Mouse (Mus musculus) lung, postnatal 36 days (tissue): ENCODE data around the gene Ptpn22.
A peak's percentile ranks its signal among the peaks of the same experiment; 100 is the strongest.
"Not testable (repeated sequence)": the region's sequence is repeated elsewhere in the genome, so short reads cannot be mapped to it uniquely, and the experiment has no call there.

Source experiments
- DNase-seq: peaks from one replicate; pipeline ENCODE4 v3.0.0; 2022; ENCODE audit warnings: mixed read lengths

The Ptpn22 gene

DNA sequence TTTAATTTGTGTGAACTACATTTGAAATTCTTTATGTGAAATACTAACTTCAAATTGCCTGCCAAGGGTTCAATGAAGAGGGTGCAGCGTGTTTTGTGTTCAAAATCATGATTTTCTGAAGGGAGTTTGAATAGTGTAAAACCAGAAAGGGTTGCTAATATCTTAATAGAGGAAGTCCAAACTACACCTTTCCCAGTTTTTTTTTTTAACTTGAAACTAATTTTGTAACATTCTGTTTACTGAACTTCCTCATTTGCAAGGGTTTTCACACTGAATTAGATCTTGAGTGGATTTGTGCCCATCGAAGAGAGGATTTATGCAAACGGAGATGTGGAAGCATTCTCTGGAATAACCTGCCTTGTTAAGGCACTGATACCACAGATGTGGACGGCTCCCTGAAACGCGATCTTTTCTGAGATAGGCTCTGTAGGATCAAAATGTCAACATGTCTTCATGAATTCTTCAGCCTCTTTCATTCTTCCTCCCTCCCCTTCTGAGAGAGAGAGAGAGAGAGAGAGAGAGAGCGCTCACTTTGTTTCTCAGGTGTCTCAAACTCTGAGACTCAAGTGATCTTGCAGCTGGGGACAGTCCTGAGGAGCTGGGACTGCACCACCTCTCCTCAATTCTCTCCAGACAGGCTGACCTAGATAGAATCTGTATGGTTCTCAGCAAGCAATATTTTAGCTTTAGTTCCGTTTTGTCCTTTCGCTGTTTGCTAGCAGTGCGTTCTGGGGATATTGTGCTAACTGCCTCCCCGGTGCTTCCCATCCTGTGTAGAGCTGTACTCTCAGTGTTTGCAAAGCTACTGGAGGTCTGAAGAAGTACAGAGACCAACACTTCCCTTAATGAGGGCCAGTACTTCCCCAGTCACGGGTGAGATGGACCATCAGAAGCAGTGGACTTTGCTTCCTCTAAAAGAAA lies at the start of gene Ptpn22:
Gene Ptpn22 (plus strand): TSS at position 915 of the 921 bp plus-strand sequence.
- DNase-seq: peak; percentile 65

DNA sequence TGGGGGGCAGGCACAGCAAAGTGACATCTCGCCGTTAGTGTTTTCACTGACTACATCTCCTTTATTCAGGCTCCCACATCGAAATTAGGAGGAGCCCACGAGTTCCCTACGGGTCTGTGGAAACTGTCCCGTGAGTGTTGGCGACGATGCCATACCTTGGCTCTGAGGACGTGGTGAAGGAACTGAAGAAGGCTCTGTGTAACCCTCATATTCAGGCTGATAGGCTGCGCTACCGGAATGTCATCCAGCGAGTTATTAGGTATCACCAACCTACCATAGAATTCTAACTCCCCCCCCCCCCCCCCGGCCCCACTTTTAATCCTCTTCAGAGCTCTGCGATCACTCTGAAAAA lies 49.8 kb upstream of the Ptpn22 start:
- DNase-seq: no peak

DNA sequence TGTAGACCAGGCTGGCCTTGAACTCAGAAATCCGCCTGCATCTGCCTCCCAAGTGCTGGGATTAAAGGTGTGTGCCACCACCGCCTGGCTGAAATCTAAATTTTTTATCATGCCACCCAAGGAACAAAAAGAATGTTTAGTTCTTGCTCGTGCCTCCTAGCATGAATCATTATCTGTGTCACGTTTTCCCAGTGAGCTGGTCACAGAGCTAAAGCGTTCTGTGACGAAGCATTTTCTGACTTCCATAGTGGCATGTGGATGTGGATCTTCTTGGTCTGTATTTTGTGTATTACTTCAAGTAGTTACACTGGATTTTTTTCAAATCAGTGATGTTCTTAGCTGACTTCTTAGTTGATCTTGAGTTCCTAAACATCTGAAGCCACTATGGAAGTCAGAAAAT lies 48.6 kb upstream of the Ptpn22 start:
- no peak for DNase-seq

DNA sequence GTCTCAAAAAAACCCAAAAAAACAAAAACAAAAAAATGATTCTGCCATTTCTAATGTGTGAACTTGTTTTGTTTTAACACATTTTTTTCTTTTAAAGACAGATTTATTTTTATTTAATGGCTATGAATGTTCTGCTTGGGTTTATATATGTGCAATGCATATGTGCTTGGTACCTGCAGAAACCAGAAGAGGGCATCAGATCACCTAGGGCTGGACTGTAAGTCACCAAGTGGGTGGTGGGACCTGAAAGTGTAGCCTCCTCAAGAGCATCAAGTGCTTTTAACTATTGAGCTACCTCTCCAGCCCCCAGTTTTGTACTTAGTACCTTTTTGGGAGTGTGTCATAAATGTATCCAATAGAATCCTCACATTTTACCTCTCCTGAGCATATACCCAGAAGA lies 32.0 kb upstream of the Ptpn22 start:
- DNase-seq: no peak

DNA sequence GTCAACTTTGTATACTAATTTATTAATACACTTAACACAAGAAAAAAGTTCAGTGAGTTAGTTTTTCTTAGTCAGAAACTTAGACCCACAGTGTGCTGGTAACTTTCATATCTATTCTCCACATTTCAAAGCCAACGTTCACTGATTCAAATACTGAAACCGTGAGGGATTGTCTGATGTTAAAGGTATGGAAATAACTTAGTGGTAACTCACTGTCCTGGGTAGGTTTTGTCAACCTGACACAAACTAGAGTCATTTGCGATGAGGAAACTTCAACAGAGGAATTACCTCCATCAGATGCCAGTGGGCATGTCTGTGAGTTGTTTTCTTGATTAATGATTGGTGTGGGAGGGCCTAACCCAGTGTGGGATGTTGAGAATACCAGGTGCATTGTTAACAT lies 30.6 kb upstream of the Ptpn22 start:
- DNase-seq: no peak

DNA sequence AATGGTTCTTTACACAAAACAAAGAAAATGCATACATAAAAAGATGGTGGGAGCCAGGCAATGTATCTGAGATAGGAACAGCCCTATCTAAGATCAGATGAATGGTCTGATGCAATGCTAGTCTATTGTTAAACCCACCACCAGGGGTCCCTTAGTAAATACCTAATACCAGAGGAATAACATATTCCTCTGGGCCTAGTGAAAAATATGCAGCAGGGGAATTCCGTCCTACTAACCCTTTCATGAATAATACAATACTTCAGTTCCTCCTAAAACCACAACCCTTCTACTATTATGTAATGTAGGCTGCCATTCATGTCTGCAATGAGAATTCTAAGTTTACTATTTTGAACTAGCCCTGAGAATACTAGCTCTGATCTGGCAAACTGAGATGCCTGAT lies 28.9 kb upstream of the Ptpn22 start:
- DNase-seq: not testable (repeated sequence)

DNA sequence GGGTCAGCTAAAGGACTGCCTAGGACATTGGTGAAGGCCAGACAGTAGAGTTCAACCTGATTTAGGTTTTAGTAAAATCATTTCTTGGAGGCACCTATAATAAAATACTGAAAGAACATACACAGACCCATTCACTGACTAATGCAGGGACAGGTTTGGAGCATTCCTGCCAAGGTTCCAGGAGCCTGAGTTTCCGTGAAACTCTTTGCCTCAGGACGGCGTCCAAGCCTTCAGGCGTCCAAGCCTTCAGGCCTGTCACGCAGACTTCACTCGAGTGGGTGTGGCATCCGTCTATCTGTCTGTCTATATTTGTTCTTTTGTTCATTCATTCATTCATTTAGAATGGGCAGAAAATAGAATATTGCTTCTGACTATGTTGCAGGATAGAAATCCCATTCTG lies 28.4 kb upstream of the Ptpn22 start:
- DNase-seq: no peak

DNA sequence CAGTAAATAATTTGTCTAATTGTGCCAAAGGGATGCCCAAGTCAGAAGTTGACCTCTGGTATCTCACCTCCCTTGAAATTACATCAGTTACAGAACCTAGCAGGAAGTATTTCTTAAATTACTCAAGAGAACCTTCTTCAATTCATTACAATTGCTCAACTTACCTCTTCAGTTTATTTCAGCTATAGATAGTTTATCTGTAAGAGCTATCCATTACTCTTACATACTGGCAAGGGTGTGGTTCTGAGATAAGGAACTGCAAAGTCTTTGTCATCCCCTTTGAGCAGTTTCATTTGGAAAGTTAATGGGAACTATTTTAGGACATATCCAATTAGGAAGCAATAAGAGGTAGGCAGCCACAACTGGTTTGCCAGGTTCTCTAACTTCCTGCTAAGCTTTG lies 27.2 kb upstream of the Ptpn22 start, which contains the start of gene Bcl2l15:
Gene Bcl2l15 (plus strand): TSS at position 176 of the 400 bp plus-strand sequence.
- DNase-seq: no peak

DNA sequence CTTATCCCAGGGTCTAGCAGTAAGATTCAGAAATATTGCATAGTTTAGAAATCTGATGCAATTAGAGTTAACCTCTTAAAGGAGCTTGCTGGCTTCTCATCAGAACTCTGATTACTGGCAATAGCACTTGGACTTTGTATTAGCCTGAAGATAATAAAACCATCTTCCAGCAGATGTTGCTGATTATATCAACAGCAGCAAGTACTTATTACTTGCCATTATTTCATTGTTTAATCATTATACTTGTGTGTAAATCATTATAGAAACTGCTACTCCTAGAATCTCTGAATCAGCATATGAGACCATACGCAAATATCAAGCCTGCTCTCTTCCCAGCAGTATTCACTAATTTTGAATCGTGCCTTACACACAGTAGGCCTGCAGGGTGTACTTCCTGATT lies 25.6 kb upstream of the Ptpn22 start:
- DNase-seq: no peak

DNA sequence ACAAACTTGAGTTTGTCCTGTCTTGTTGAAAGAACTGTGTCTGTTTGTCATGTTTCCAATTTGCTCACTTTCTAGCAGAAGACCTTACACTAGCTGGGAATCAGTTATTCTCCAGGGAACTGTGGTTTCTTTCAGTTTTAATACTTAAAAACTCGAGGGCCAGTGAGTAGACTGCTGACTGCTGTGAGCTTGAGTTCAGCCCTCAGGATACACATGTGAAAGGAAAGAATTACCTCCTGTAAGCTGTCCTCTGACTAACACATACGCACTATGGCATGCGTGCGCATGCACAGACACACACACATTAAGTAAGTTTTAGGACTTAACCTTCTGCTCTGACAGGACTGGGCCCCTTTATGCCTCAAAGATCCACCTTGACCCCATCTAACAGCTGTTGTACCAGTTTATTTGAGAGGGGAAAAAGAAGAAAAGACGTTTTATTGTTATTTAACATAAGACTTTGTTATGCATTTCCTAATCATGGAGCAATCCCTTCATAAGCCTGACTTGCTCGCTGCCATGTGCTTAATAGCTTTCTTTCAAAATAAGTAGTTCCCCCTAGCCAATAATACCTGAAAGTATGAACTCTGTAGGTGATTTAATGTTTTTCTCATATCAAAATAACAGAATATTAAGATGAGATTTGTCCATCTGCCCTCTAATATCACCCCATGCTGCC lies 24.2 kb upstream of the Ptpn22 start:
- no peak for DNase-seq

DNA sequence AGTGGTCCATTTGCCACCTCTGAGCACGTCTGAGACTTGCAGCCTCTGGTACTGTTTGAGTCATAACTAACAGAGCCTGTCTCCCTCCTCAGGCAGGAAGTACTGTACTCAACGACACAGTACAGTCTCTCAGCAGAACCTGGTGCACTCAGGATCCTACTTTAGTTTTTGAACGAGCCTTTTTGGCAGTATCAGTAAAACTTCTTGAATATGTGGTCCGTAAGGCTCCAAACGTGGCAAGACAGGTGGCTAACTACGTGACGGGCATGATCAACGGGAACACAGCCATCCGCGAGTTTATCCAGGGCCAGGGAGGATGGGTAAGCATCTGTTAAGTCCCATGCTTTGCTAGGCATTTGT lies 23.7 kb upstream of the Ptpn22 start:
- DNase-seq: no peak

DNA sequence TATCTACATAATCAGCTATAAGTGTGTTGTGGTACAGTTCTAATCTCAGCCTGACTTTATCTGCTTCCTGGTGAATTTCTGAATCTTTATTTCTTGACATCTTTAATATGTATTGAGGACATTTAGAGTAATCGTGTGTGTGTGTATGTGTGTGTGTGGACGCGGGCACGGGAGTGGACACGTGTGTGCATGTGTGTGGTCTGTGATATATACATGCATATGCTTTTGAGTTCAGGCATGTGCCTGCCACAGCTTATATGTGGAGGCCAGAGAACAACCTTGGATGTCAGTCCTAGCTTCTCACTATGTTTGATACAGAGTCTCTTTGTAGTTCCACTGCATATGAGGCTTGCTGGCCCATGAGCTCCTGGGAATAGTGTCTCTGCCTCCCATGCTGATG lies 23.1 kb upstream of the Ptpn22 start:
- no peak for DNase-seq

DNA sequence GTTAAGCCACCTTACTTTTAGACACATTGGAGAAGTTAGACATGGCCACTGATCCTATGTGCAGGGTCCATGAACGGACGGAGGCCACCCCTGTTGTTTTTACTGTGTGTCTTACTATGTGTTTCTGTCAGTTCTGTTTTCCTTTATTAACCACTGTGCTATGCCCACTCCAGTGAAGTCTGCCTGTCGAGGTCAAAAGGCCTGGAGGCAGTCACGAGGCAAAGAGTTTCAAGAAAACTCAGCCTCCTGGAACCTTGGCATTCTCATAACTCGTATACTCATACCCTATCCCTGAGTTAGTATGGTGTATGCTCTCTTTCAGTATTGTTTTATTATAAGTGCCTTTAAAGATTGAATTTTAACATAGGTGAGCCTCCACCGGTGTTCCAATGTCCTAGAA lies 19.9 kb upstream of the Ptpn22 start:
- no peak for DNase-seq

DNA sequence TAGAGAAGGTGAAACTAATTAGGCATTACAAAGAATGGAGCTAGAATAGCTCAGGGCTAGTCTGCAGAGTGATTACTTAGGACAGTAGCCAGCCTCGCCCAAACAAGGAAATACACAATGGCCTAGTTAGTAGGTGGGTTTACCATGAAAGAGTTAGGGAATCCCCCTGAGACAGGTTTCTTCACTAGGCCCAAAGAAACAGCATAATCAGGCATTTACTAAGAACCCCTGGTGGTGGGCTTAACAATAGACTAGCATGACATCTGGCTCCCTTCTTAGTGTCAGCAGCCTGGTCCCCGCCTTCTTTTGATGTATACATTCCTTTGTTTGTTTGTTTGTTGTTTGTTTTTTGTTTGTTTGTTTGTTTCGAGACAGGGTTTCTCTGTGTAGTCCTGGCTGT lies 19.4 kb upstream of the Ptpn22 start:
- not testable (repeated sequence) for DNase-seq

DNA sequence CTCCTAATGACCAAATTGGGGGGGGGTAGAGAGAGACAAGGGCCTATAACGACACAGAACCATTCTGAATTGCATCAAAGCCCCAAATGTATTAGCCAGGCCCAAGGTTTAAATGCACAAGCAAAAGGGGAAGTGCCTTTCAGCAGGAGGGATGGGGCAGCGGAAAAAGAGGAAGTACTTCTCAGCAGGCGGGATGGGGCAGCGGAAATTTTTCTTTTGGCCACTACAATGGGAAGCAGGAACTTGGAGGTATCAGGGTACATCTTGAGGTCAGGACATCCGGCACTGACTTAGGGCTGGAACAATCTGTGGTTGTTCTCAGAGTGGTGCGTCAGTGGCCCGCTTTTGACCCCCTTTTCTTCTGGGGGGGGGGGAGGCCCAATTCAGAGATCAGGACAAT lies 18.6 kb upstream of the Ptpn22 start:
- DNase-seq: not testable (repeated sequence)

DNA sequence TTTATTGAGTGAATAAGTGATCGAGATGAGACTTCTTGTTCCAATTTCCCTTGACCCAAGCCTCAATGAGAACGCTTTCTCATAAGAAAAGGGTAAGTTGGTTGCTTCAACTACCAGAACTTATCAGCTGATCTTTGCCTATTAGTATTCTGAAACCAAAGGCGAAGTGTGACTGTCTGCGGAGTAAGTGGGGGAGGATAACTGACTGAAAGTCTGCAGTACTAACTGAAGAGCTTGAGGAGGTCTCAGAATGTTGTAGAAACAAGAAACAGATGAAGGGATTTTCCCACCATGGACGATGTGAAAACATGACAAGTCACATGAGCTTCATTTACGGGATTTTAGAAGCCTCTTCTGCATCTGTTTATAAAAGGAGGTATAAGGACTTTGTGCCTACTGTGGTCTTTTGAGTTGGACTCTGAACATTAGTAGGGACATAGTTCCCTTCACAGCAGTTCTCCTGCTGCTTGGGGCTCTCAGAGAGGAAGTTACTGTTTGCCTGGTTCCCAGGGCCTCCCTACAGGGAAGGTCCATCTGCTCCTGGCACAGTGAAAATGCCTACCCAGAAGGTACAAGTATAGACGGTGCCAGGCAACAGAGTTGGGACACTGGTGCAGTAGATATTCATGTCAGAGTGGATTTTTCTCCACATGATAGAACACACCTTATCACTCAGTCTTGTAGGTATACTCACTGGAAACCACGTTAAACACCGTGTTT lies 8.8 kb upstream of the Ptpn22 start:
- DNase-seq: no peak

DNA sequence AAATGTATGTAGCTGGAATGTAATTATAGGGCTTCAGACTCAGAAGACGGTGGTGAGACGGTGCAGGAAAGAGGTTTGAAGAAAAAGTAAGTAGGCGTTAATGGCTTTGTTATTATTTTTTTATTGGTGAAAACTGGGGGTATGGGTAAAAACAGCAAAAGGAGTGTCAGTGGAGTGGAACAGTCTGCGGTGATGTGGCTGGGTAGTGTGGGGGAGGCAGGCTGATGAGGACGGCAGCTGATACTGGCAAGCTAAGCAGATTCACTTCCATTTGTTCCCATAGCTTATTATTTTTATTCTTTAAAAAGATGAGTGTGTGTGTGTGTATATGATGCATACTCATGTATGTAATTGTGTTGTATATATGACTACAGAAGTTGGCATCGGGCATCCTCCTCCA lies 8.1 kb upstream of the Ptpn22 start:
- no peak for DNase-seq

DNA sequence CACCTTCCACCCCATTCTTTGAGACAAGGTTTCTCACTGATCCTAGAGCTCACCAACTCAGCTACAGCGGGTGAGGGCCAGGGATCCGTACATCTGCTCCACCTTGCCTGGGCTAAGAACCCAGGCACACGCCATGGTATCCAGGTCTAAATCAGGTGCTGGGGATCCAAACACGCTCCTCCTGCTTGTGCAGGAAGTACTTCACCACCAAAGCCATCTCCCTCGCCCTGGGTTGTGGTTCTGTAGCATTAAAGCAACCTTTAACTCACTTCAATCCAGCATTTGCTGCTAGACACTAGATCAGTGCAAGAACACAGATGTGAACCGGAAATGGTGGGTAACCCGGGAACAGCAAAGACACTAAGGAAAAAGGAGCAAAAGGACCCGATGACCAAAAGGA lies 7.7 kb upstream of the Ptpn22 start:
- no peak for DNase-seq

DNA sequence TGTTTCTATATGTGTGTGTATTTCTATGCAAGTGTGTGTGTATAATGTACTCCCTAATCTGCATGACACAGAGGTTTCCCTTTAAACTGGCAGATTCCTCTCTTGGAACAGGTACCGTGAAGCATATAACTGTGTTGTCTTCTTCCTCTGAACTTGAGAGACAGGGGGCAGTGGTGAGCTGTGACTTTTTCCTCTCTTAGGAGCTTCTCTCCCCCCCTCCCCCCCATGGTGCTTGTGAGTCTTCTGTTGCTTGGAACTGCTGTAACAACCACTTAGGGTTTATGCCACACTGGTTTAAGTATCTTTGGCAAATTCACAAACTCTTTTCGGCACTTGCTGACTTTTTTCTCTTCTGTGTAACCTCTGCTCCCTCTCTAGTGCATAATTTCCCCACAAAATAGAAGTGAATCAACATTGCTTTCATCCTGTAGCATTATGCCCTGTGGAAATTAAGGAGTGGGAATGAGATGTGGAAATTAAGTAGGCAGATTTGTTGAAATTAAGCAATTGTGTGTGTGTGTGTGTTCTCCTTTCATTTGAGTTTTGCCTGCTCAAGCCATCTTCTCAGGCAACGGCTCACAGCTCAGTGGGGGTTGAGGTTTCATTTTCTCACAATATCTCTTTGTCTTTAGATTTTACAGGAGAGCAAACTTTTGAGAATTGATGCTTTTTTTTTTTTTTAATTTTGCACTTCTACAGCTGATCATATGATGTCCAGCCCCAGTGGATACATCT lies 6.9 kb upstream of the Ptpn22 start:
- DNase-seq: peak; percentile 89

DNA sequence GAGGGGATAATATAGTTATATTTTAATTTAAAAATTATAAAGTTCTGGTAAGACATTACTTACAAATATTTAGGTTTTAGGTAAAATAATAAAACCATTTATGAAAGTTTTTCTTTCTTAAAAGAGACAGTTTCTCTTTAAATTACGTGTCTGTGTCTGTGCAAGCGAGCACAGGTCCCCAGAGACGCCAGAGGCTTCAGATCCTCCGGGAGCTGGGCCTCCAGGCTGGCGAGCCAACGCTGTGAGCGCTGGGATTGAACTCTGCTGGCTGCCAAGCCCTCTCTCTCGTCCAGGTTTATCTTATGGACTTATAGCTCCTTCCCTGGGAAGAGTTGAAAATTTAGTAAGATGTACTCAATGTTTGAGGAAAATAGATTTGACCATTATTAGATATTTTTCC lies 5.8 kb upstream of the Ptpn22 start:
- DNase-seq: no peak

DNA sequence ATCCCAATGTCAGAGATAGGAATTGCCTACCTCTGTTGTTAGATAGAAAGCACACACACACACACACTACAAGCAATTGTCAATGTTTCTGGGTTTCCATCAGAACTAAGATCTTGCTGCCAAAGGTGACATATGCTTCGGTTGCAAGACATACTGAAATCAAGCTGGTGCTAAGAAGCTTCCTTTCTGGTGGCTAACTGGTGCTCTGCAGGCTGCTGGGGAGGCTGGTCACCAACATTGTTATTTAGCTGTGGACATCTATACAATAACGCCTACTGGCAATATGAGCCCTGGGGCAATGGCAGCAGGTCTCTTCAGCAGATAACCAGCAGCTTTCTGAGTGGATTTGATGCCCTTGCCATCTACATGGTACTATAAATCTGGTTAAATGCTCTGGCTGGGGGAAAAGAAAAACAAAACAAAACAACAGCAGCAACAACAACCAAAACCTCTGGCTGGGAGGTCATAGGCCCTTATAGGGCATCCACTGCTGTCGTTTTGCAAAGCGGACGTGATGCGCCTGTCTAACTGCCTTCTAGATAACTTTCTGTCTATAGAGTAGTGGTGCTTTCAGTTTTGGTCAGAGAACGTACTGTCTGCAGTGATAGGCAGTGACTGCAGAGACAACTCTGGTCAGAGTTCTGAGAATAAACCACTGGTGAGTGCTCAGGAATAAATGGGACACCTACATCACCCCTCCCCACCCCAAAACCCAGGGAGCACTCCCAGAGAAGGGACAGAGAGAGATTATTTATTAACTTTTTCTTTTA lies 2.4 kb upstream of the Ptpn22 start:
- DNase-seq: no peak

DNA sequence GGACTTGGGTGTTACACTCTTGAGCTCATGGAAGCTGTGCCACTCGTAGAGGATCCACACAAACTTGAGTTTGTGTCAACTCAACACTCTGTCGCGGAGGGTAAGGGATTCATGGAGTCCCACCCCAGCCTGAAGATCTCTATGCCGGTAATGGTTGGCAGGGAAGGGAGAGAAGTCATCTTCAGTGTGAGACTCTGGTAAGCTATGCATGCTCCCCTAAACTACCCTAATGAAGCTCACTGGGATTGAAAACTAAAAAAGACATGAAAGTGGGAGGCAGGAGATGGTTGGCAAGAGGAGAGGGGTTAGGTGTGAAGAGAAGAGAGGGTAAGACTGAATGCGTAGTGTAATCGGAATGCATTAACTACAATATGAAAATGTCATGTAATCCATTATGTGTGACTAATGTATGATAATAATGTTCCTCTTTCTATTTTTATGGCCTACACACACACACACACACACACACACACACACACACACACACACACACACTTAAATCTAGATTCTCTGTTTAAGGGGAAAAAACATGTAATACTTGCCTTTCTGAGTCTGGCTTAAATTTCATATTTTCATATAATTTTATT lies 1.5 kb upstream of the Ptpn22 start:
- no peak for DNase-seq
